Mouse (Mus musculus) midbrain, embryonic 11.5 days (tissue): ENCODE data around the gene Cinp. TPM values are rescaled to one million over a fixed set of nuclear protein-coding genes. Genes with fewer than 3 reads are reported as not detected.
"Not testable (repeated sequence)": the region's sequence is repeated elsewhere in the genome, so short reads cannot be mapped to it uniquely, and the experiment has no call there.

ENCODE experiments used
- ATAC-seq: fragments of 200-750 bp; cut with Nextera tagmentation; 2 replicates; pipeline ENCODE4 v1.8.0; 2017; ENCODE audit warnings: moderate TSS enrichment, moderate library complexity; ENCODE audit not compliant: low FRiP score
- DNase-seq: peaks from one replicate; pipeline ENCODE4 v3.0.0; 2015; ENCODE audit warnings: low spot score; ENCODE audit errors: missing footprints
- H3K27ac ChIP-seq: fragments of 300-500 bp; sonication (generic); 2 replicates; pipeline ENCODE4 v1.5.1; 2014; ENCODE audit warnings: low read depth, low read length
- H3K27me3 ChIP-seq: fragments of 300-500 bp; sonication (generic); 2 replicates; pipeline ENCODE4 v1.6.1; 2014; ENCODE audit warnings: mild to moderate bottlenecking, low read length, moderate library complexity, mixed read lengths; ENCODE audit not compliant: control insufficient read depth, insufficient read depth
- H3K36me3 ChIP-seq: fragments of 300-500 bp; sonication (generic); 2 replicates; pipeline ENCODE4 v1.6.1; 2014; ENCODE audit warnings: mild to moderate bottlenecking, low read length, moderate library complexity, mixed read lengths; ENCODE audit not compliant: control insufficient read depth, insufficient read depth
- H3K4me1 ChIP-seq: fragments of 300-500 bp; sonication (generic); 2 replicates; pipeline ENCODE4 v1.6.1; 2014; ENCODE audit warnings: low read length; ENCODE audit not compliant: control insufficient read depth, insufficient read depth
- H3K4me2 ChIP-seq: fragments of 300-500 bp; sonication (generic); 2 replicates; pipeline ENCODE4 v1.6.1; 2014; ENCODE audit warnings: mild to moderate bottlenecking, moderate library complexity
- H3K4me3 ChIP-seq: fragments of 300-500 bp; sonication (generic); 2 replicates; pipeline ENCODE4 v1.5.1; 2014; ENCODE audit warnings: low read depth, low read length
- H3K9ac ChIP-seq: fragments of 300-500 bp; sonication (generic); 2 replicates; pipeline ENCODE4 v1.6.1; 2014; ENCODE audit warnings: low read length
- H3K9me3 ChIP-seq: fragments of 300-500 bp; sonication (generic); 2 replicates; pipeline ENCODE4 v1.6.1; 2016; ENCODE audit warnings: low read length; ENCODE audit not compliant: control insufficient read depth
- WGBS: fragments of 180-500 bp; shearing (Covaris S2); extraction: QIAGEN DNeasy Blood & Tissue Kit; methylation state at CpG from one replicate; pipeline ENCODE4 v1.1.7; 2014; 5-methylcytosine and 5-hydroxymethylcytosine counted together
- polyA plus RNA-seq: library from polyadenylated mRNA; unstranded; fragments of >200 nt; fragmentation: Nextera tagmentation; extraction: Ambion mirVana; gene quantifications from 2 replicates; pipeline ENCODE4 v1.2.1, GENCODE M21; 2014

Cinp gene
- polyA plus RNA-seq, 1 experiment from 2014 or later, result 83.2 TPM

DNA sequence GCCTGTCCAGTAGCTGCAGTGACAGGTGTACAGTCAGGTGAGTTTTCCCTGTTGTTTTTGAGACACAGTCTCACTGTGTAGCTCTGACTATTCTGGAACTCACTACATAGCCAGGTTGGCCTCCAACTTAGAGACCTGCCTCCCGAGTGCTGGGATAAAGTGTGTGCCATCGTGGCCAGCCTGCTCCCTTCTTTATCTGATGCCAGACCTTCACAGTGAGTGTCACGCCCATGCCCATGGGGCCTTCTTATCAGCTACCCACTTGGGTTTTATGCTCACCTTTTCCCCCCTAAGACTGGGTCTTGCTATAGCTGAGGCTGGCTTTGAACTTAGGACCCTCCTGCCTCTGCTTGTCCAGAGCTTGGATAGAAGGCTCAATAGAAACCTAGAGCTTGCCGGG is 18.8 kb downstream of the Cinp start:
- H3K27ac ChIP-seq, result no peak overlapping the region
- H3K9me3 ChIP-seq, result no peaks in the 10 kb centered on the region
- ATAC-seq (no peak), DNase-seq (no peak)
- H3K4me3 ChIP-seq, result no peak overlapping the region
- H3K4me1 ChIP-seq, result 0 out of 2 replicates have a peak, but pooled peaks cover 4% of the 10 kb centered on the region
- peaks cover 3% of the 10 kb centered on the region; the same call in 1 of the 2 replicates for H3K36me3 ChIP-seq
- no peaks in the 10 kb centered on the region for H3K27me3 ChIP-seq
- H3K4me2 ChIP-seq, result no peak overlapping the region
- WGBS, result 85% methylated on average over 4 of the region's 4 CpGs
- no peak overlapping the region for H3K9ac ChIP-seq

DNA sequence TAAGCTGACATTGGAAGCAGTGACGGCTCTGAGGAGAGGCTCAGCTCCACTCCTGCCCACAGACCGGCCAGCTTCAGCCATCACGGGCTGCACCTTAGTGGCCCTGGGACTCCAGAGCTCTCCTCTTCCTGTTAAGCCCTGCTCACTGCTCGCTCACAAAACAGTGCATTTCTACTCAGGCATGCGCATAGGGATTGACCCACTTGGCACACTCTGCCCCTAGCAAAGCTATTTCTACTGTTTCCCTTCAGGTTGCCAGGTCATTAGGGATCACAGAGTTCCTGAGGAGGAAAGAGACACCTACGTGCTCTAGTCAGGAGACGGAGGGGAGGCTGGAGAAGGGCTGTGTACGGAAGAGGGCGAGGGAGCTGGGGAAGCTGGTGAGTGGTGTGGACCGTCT is 23.0 kb downstream of the Cinp start:
- no peak overlapping the region for H3K4me2 ChIP-seq
- H3K27me3 ChIP-seq, result no peaks in the 10 kb centered on the region
- no peaks in the 10 kb centered on the region for H3K9me3 ChIP-seq
- WGBS, result 69% methylated on average over 10 of the region's 10 CpGs
- DNase-seq (no peak), ATAC-seq (no peak)
- H3K36me3 ChIP-seq, result no peaks in the 10 kb centered on the region; the same call in 1 of the 2 replicates
- 0 out of 2 replicates have a peak overlapping the region, but pooled peaks have one; percentile 9 for H3K9ac ChIP-seq
- H3K27ac ChIP-seq, result peak overlapping the region; percentile 40
- no peak overlapping the region for H3K4me3 ChIP-seq
- H3K4me1 ChIP-seq, result peaks cover 11% of the 10 kb centered on the region; the same call in 1 of the 2 replicates

- H3K4me3 ChIP-seq, result no peak overlapping the region
- no peaks in the 10 kb centered on the region for H3K36me3 ChIP-seq
- peaks cover 11% of the 10 kb centered on the region; the same call in 1 of the 2 replicates for H3K4me1 ChIP-seq
- H3K9me3 ChIP-seq, result no peaks in the 10 kb centered on the region
- H3K27ac ChIP-seq, result peak overlapping the region; percentile 40
- ATAC-seq (peak; percentile 40; the same call in 1 of the 2 replicates), DNase-seq (peak; percentile 85)
- 29% methylated on average over 6 of the region's 6 CpGs for WGBS
- H3K27me3 ChIP-seq, result no peaks in the 10 kb centered on the region
- H3K9ac ChIP-seq, result no peak overlapping the region
- no peak overlapping the region for H3K4me2 ChIP-seq
Measured at GRCm38 (mm10) chr12:110865571-110865970, 23.4 kb downstream of the Cinp start.

GRCm38 (mm10) chr12:110864008-110864407 is 24.9 kb downstream of the Cinp start:
- H3K4me2 ChIP-seq, result no peak overlapping the region
- H3K27me3 ChIP-seq, result no peaks in the 10 kb centered on the region
- ATAC-seq (no peak), DNase-seq (no peak)
- H3K4me1 ChIP-seq, result peaks cover 11% of the 10 kb centered on the region; the same call in 1 of the 2 replicates
- no peak overlapping the region for H3K4me3 ChIP-seq
- 93% methylated on average over 6 of the region's 6 CpGs for WGBS
- no peaks in the 10 kb centered on the region for H3K36me3 ChIP-seq
- H3K9ac ChIP-seq, result no peak overlapping the region
- H3K9me3 ChIP-seq, result no peaks in the 10 kb centered on the region
- H3K27ac ChIP-seq, result no peak overlapping the region

GRCm38 (mm10) chr12:110861256-110861655 is 27.7 kb downstream of the Cinp start:
- Histone ChIP-seq H3K4me1 (peaks cover 11% of the 10 kb centered on the region; the same call in 1 of the 2 replicates), H3K9me3 (no peaks in the 10 kb centered on the region), H3K27ac (no peak overlapping the region), H3K4me2 (no peak overlapping the region), H3K36me3 (no peaks in the 10 kb centered on the region), H3K9ac (no peak overlapping the region), H3K4me3 (no peak overlapping the region), H3K27me3 (no peaks in the 10 kb centered on the region)
- DNase-seq, result no peak
- no peak for ATAC-seq
- WGBS, result 46% methylated on average over 7 of the region's 7 CpGs

DNA sequence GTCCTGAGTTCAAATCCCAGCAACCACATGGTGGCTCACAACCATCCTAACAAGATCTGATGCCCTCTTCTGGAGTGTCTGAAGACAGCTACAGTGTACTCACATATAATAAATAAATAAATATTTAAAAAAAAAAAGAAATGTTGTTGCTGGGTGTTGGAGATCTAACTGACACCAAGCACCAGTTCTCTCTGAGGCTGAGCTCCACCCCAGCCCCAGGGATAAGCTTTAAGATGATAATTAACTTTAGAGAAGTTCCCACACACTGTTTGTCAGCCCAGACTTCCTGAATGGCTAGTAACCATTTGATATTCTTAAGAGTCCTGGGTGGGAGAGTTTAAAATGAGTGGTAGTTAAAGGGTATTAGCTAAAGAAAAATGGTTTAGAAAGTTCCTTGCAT is 28.7 kb downstream of the Cinp start:
- ATAC-seq, result no peak
- no peak overlapping the region for H3K27ac ChIP-seq
- no peak overlapping the region for H3K4me3 ChIP-seq
- no peak overlapping the region for H3K9ac ChIP-seq
- H3K27me3 ChIP-seq, result no peaks in the 10 kb centered on the region
- no peak for DNase-seq
- no peak overlapping the region for H3K4me2 ChIP-seq
- H3K36me3 ChIP-seq, result no peaks in the 10 kb centered on the region
- H3K4me1 ChIP-seq, result peaks cover 7% of the 10 kb centered on the region; the same call in 1 of the 2 replicates
- H3K9me3 ChIP-seq, result no peaks in the 10 kb centered on the region

GRCm38 (mm10) chr12:110858681-110859080 is 30.3 kb downstream of the Cinp start:
- H3K4me1 ChIP-seq, H3K9me3 ChIP-seq, DNase-seq, H3K4me3 ChIP-seq, H3K4me2 ChIP-seq, H3K27me3 ChIP-seq, H3K27ac ChIP-seq, ATAC-seq, H3K9ac ChIP-seq, H3K36me3 ChIP-seq: not testable (repeated sequence)
- 96% methylated on average over 15 of the region's 15 CpGs for WGBS

DNA sequence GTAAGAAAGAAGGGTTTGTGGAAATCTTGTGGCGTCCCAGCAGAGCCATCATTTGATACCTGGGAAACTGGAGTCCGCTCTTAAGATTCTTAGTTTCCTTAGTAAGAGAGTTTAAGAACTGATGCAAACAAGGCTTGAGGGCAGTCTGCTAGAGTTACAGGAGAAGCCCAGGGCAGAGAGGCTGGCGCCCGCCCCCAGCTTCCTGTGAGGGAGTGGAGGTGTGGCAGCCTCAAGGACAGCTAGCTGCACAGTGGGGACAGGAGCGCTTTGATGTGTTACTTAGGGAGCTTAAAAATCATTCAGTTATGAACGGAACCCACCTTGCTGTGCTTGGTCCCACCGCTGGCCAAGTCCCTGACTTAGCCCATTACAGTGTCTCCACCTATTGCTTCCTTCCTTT is 31.7 kb downstream of the Cinp start:
- H3K9ac ChIP-seq, result no peak overlapping the region
- ATAC-seq, result no peak
- no peak for DNase-seq
- no peak overlapping the region for H3K27ac ChIP-seq
- 90% methylated on average over 7 of the region's 7 CpGs for WGBS
- H3K36me3 ChIP-seq, result no peaks in the 10 kb centered on the region
- peaks cover 3% of the 10 kb centered on the region; the same call in 1 of the 2 replicates for H3K4me1 ChIP-seq
- no peaks in the 10 kb centered on the region for H3K27me3 ChIP-seq
- H3K9me3 ChIP-seq, result no peaks in the 10 kb centered on the region
- no peak overlapping the region for H3K4me2 ChIP-seq
- H3K4me3 ChIP-seq, result no peak overlapping the region

GRCm38 (mm10) chr12:110854786-110855737 is 33.9 kb downstream of the Cinp start:
- H3K27ac ChIP-seq, result no peak overlapping the region
- no peak overlapping the region for H3K9ac ChIP-seq
- DNase-seq, result no peak
- peaks cover 6% of the 10 kb centered on the region for H3K4me1 ChIP-seq
- H3K27me3 ChIP-seq, result no peaks in the 10 kb centered on the region
- ATAC-seq, result no peak
- H3K9me3 ChIP-seq, result no peaks in the 10 kb centered on the region
- no peaks in the 10 kb centered on the region for H3K36me3 ChIP-seq
- no peak overlapping the region for H3K4me3 ChIP-seq
- H3K4me2 ChIP-seq, result no peak overlapping the region
- 87% methylated on average over 32 of the region's 32 CpGs for WGBS
